8 mouse cellular contexts compared by ENCODE assay signal in the genomic region with DNA sequence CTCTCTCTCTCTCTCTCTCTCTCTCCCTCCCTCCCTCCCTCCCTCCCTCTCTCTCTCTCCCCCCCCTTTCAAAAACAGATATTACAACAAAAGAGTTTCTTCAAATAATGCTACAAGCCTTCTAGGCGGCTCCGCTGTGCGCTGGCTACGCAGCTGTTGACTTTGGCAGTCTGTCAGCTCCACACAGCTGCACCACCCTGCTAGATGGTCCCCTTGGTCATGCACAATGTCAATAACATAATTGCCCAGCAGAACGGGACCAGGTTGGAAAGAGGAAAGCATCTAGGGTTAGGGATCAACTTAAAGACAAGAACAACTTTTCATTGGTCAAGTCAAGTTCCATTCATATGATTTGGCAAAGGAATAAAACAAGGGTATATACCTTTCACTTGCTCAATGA.
DNase-seq lines count a peak whose midpoint lies in the region; ATAC-seq lines count a peak whose summit lies in the region.

No protein-coding gene starts in this region.

- H3K36me3 ChIP-seq in heart, embryonic 12.5 days, result no peaks in the 10 kb centered on the region
- no peaks in the 10 kb centered on the region for H3K36me3 ChIP-seq in limb, embryonic 12.5 days

- H3K27ac ChIP-seq in heart, embryonic 12.5 days (ENCODE audit: poor library complexity, severe bottlenecking), result no peak overlapping the region
- no peak overlapping the region for H3K27ac ChIP-seq in limb, embryonic 12.5 days

- H3K4me3 ChIP-seq in heart, embryonic 12.5 days, result peak overlapping the region; percentile 54
- H3K4me3 ChIP-seq in limb, embryonic 12.5 days (replicated peaks), result peak overlapping the region; percentile 38; the same call in 1 of the 2 replicates

- peak; percentile 31 for DNase-seq in embryo, embryonic 10.5 days (ENCODE audit: low spot score)
- DNase-seq in embryo, embryonic 10 days (ENCODE audit: low spot score), result no peak
- peak; percentile 9 for DNase-seq in ZHBTc4 (ENCODE audit: low read depth, low spot score)
- no peak for DNase-seq in urinary bladder, adult 18-20 months (ENCODE audit: low spot score in 2 of 2)
- DNase-seq in MN1 (ENCODE audit: low spot score), result no peak
- no peak for DNase-seq in right cerebral cortex, postnatal 25 days

- H3K27me3 ChIP-seq in heart, embryonic 12.5 days (replicated peaks), result 0 out of 2 replicates have a peak, but pooled peaks cover 9% of the 10 kb centered on the region
- H3K27me3 ChIP-seq in limb, embryonic 12.5 days, result peaks cover 35% of the 10 kb centered on the region

- no peaks in the 10 kb centered on the region for H3K9me3 ChIP-seq in heart, embryonic 12.5 days (replicated peaks)
- H3K9me3 ChIP-seq in limb, embryonic 12.5 days, result no peaks in the 10 kb centered on the region

- H3K4me1 ChIP-seq in heart, embryonic 12.5 days (replicated peaks), result peaks cover 26% of the 10 kb centered on the region
- H3K4me1 ChIP-seq in limb, embryonic 12.5 days (replicated peaks), result peaks cover 17% of the 10 kb centered on the region

- 6% methylated on average over 5 of the region's 5 CpGs for WGBS in heart, embryonic 12.5 days
- 10% methylated on average over 5 of the region's 5 CpGs for WGBS in limb, embryonic 12.5 days

- peak overlapping the region; percentile 96 for H3K4me2 ChIP-seq in heart, embryonic 12.5 days
- H3K4me2 ChIP-seq in limb, embryonic 12.5 days, result peak overlapping the region; percentile 74

- H3K9ac ChIP-seq in heart, embryonic 12.5 days, result peak overlapping the region; percentile 71; the same call in 1 of the 2 replicates
- peak overlapping the region; percentile 52; the same call in 1 of the 2 replicates for H3K9ac ChIP-seq in limb, embryonic 12.5 days (replicated peaks)

- ATAC-seq in heart, embryonic 12.5 days (ENCODE audit: insufficient number of reproducible peaks, low FRiP score), result peak; percentile 54; the same call in 1 of the 2 replicates
- peak; percentile 67; the same call in 1 of the 2 replicates for ATAC-seq in limb, embryonic 12.5 days (ENCODE audit: insufficient number of reproducible peaks, insufficient read depth, low FRiP score, low TSS enrichment, low read depth)

Comparison
In these comparisons a context has a peak if more than half of its experiments do, and no peak if none do; other contexts are left out.
1. DNase-seq: peak in embryo, embryonic 10.5 days (single experiment) and ZHBTc4 (single experiment); none in embryo, embryonic 10 days (single experiment), urinary bladder, adult 18-20 months (0 of 2), MN1 (single experiment) and right cerebral cortex, postnatal 25 days (single experiment).